Mouse (Mus musculus) right cerebral cortex, postnatal 25 days (tissue): Measurements from ENCODE around the gene Ap3b1.

Source experiments
- DNase-seq: peaks from one replicate; pipeline ENCODE4 v3.0.0; 2022

Gene Ap3b1

DNA sequence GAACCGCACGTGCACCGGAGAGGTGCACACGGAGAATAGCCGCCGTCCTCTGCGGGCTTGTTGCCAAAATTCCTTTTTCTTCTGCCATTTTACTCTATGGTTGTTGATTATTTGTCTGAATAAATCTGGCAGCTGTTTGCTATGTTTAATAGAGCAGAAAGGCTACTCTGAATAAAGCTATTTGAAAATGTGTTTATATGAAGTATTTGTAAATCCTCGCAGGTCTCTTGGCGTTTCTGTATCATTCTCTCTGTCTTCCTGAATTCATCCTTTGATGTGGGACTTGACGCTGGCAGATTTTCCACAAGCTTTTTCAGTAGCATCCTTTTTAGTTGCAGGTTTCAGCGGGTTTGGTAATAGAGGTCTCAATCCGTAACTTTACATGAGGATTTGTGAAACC, 185.5 kb downstream of the Ap3b1 start:
- no peak for DNase-seq

DNA sequence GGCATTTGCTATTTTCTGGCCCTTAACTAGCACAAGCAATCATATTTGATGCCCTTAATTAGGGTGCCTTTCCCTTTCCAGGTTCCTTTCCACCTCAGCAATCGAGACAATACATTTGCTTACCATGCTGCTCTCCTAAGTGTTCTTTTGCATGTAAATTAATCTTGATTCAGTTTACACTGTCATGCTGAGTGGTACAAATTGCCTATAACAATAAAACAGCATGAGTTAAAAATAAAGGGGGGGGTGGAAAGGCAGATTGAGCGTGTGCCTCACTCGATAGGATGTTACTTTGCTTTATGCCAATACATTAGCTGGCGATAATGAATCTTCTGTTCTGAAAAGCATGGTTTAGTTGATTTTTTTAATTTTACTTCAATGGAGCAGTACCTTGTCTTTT, 187.0 kb downstream of the Ap3b1 start:
- no peak for DNase-seq

DNA sequence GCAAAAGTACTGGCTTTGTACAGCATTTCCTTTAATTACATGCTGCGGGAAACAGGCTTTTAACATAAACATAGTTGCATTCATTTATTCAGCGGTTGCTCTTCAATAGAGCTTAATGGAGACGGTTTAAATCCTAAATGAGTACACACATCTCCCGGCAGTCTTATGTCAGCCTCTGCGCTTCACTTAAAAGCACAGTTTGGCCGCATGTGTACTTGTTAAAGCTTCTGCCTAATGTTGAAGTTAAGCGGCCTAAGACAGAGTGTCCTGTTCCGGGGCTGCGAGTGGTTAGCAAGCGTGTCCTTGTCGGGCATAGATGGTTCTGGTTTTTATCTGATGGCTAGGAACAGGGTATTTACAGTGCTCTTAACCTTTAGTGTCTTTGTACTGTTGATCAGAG, 187.5 kb downstream of the Ap3b1 start:
- no peak for DNase-seq

DNA sequence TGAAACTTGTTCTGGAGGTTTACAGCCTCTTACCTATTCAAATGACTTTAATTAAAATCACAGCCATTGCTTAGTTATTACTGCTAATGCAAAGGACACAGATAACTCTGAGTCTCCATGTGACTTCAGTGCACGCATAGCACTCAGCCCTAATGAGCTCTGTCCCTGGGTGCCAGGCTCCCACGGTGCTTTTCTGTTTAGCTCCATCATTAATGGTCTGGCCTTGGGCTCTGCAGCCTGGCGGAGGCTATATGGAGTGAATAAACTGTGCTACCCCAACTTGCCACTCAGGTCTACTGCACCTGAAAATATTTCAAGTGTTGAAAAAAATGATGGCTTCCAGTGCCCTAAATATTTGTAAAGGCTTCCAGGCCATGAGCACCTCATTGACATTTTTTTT, 190.8 kb downstream of the Ap3b1 start:
- no peak for DNase-seq

DNA sequence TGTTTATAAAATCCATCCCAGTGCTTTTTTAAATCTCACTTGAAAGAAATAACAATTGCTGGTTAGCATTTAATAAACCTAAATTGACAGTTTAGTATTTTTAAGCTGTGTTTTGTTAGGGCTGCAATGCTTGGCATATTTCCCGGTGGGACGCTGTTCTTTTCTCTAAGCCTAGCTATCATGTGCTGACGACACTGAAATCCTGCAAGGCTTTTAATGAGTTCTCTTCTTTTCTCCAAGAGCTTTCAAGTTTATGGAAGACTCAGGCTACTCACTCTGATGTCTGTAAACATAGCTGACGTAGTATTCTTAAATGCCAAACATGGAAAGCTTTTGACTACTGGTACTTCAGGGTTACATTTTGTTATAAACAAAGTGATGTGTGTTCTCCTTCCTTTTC, 191.3 kb downstream of the Ap3b1 start:
- DNase-seq: no peak

DNA sequence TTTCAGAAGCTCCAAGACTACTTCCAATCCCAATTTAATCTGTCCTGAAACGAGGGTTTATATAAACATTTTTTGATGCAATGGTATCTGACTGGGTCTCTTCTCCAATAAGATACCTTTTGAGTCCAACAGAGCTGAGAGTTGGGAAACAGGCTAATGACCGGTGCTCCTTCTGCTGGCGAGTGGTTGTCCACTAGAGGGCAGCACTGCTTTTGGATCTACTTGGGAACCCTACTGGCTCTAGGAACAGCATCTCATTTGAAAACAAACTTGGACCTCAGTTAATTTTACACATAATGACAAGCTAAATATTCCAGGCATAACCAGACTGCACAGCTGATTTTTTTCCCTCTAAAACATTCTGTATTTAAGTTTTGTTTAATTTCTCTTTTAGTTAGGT, 201.3 kb downstream of the Ap3b1 start:
- peak; percentile 75 for DNase-seq

DNA sequence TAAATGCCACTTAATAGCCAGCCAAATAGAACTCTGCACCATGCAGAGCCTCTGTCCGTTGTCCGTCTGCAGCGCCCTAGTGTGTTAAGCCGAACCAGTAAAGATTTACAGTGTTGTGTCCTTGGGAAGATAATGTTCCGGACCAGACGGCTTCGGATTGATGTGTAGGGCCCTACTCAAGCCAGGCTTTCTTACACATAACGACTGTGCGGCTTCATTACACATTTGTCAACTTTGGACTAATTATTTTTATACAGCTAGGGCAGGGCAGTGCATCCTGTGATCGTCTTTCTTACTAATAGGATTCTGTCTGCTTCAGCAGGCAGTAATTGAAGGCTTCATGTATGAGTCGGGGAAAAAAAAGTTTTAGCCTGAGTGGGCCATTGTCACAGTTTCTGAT, 202.1 kb downstream of the Ap3b1 start:
- DNase-seq: no peak

DNA sequence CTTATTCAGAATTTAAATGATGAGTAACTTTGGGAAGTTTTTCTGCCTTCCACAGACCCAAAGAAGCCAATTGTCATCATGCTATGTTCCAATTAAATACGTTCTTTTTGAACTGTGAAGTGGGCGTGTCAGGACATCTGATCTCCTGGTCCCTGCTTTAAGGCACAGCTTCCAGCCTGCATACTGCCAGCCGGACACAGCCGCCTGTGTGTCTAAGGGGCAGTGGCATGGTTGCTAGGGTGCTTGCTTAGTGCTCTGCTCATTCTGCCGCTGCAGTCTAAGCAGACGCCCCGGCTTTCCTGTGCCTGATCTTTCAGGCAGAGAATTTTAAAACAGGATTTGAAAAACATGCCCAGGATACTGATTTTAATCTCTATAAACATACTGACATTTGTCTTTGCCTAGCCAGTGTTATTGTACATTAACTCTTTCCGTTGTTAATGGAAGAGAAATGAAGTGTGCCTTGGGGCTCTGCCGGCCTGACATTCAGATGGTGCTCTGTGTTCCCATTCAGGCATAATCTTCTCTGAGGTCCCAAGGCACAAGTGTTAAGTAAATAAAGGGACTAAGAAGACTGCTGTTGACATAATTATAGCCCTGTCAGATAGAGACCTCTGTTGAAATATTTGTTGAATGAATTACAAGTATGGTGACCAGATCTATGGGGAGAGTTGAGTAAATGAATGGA, 204.0 kb downstream of the Ap3b1 start:
- no peak for DNase-seq

DNA sequence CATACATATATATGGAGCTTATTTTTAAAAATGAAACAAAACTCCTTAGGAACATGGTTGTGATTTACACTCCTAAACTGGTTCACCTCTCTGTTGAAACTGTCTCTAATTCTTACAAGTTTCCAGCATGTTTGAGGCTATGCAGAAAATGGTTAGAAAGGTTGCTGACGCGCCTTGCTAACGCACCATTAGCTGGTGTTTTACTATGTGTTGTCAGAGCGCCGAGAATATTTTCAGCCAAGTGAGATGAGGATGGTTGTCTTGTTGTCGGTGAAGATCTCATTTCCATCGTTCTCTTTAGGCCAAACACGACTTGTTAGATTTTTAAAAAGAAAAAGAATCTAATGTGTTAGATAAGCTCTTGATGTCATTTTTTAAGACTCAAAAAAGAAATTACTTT, 205.1 kb downstream of the Ap3b1 start:
- DNase-seq: no peak

DNA sequence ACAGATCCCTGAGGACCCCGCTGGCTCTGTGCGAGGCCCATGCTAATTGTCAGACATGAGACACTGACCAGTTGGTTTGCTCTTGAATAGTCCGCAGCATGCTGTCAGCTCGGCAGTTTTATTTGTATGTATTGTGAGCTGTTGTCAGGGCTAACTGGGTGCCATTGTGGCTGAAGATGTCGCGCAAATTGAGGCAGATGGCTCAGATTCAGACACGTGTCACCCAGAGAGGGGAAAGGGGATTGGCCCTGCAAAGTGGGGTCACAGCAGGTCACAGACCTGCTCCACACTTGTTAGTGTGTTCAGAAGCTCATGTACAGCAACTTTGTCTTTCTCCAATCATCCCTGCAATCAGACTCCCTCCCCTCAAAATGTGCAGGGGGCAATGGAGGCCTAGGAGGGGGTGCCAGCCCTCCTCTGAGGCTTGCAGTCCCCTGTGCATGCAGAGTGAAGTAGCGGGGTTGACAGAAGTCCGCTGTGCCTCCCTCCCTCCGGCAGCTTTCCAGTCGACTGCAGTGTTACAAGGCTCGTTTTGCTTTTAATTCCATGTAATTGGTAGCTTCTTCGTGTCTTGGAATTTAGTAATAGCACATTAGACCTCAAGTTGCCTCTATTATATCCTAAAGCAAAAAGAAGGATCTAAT, 205.7 kb downstream of the Ap3b1 start:
- no peak for DNase-seq

DNA sequence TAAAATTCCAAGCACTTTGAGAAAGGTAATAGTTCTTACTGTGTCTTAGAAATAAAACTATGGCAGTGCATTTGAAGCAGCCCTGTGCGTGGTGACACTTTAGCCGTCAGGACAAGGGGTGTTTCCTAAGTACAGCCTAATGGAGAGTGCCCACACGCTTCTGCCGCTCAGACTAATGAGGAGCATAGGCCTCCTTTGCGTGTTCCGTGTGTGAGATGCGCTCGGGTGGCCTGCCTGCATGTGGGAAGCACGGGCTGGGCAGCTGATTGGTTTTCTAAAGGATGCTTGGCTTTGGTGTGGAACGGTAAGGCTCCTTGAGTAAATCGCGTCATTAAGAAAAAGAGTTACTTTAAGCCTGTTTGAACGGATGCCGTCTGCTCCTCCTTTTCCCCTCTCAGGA, 206.4 kb downstream of the Ap3b1 start:
- DNase-seq: no peak

DNA sequence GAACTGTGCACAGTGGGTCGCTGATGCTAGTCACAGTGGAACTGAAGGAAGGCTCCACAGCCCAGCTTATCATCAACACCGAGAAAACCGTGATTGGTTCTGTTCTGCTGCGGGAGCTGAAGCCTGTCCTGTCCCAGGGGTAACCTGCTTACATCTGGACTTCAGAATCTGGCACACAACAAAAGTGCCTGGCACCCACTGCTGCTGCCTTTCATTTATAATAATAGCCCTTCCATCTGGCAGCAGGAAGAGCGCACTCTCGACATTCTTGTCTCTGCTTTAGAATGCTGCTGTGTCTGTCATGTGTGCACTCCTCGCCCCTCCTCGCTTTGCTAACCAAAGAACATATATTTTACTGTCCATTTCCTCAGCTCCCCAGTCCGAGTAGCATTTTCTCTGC, 206.9 kb downstream of the Ap3b1 start:
- no peak for DNase-seq

DNA sequence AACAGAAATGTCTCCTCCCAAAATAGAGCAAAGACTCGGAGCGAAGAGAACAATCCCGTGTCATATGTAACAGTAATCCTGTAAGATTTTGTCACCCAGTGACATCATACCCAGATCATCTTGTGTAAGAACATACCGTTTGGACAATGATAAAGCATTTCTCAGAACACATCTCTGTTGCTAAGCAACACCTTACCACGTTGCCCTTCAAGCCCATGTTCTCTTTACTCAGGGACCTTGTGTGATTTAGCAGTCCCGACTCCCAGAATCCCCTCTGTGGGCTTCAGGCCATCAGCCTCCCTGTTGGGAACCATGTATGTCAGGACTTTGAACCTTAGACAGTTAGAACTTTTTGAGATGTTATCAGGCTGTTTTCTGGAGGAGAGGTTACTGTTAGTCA, 209.0 kb downstream of the Ap3b1 start:
- no peak for DNase-seq

DNA sequence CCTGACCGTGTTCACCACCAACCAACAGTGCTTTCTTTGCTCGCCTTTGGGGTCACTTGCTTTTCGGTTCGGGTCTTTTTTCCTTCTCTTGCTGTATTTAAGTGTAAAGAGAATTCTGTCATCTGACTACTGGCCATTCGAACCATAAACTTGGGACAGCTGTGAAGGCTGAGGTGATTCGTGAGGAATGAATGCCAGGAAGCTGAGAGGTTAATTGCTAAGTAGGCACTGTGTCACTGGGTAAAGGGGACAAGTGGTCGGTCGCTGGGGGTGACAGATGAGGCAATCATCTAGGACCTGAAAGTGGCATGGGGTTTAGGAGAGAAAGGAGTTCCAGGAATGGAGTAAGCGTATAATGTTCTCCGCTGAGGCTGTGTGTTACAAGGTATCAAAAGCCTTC, 212.2 kb downstream of the Ap3b1 start:
- DNase-seq: no peak

DNA sequence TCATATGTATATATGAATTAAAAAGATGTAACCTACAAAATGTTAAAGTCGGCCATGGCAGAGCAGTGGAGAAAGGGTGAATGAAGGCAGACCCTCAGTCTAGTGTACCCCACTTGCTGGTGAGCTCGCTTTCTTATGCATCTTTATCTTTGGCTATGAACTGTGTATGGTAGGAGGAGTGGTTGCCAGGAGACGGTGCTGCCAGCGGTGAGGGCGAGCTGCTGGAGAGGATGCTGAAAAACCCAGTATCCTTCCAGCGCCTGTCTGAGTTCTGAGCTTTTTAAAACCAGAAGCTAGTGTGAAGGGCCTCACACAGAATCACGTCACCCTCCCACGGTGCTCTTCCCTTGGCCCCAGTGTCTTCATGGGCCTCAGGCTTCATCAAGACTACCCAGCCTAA, 214.6 kb downstream of the Ap3b1 start:
- DNase-seq: peak; percentile 52

DNA sequence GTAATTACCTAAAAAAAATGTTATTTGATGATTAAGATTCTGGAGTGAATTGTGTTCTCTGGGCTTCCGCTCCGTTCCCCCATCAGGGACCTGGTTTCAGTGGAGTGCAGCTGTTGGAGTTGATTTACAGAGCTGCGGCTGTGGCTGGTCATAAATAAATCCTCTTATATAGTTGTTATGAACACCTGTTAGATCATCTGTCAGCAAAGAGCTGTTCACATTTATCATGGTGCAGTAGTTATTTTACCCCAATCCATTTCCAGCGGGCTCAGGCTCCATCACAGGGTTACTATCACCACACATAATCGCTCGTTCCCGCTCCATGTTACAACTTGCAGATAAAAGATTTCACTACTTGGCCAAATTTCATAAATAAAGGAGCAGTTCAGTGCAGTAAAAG, 215.1 kb downstream of the Ap3b1 start:
- DNase-seq: no peak

DNA sequence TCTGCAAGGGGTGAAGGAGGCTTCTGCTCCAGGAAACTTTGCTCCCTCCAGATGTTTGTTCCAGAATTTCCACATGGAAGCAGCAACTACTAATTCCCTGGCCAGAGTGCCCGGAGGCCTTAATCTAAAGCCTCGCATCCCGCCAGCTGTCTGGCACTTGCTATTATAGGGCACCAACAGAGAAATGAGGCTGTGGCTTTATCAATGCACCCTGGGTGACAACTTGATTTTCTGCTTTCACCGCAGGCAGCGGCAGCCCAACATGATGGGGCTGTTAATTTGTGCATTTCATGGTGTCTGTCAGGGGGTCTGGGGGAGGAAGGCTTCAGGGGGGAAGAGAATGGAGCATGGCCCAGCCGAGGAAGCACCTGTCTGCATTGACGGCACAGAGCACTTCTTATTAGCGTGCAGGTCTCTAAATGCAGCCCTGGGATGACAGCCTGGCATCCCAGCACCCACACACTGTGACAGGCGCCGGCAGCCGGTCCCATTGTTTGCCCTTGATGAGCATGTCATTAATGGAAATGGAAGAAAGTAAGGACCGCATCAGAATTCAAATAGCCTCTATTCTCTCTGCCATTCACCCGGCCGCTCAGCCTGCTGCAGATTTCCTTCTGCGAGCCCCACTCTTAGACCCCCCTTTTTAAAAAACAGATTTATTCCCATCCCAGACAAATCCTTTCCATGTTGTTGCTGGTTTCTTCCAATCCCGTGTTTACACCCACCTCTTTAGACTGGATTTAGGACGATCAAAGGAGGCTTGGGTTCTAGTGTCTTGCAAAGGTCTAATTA, 217.0 kb downstream of the Ap3b1 start:
- DNase-seq: no peak

DNA sequence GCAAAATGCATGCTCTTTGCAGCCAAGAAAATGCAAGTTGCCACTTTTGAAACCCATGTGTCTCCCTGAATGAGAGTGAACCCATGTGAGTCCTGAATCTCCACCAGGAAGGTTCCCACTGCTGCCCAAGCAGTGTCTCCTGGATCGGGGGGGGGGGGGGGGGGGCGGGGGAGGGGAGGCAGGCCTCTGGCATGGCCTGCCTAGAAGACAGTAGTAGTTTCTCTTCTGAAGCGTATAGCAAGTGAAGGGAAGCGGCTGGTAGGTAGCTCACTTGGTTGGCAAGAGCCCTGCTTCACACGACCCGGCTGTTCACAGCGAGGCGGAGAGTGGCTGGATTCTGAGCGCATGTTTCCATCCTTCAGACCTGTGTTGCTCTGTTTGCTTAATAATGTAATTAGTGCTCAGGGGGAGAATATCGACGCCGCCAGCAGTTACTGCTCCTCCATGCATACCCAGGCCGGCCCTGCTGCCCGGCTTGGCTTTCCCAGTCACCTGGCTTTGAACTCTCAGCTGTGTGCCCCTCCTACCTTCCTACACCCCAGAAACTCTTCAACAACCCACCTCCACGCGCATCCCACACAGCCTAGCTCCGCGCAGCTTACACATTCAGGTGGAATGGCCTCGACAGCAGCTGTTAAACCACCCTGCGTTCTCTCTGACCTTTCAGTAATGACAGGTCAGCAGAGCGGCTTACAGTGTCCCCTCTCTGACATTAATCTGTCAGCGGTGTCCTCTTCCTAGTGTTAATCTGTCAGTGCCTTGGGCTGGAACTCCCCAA, 217.8 kb downstream of the Ap3b1 start:
- no peak for DNase-seq

DNA sequence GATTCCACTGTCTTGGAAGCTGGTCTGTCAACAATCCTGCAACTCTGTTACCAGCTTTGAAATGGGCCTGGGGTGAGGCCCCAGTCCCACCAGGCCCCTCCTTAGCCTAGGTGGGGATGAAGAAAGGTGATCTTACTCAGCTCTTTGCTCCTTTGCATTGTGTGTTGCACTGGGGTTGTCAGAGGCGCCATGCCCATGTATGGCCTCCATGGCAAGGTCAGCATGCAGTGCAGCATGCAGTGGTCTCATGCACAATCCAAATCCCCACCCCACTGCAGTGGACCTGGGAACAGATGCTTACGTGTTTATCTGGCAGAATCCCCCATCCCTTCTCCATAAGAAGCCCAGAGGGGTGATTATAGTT, 218.4 kb downstream of the Ap3b1 start:
- no peak for DNase-seq

DNA sequence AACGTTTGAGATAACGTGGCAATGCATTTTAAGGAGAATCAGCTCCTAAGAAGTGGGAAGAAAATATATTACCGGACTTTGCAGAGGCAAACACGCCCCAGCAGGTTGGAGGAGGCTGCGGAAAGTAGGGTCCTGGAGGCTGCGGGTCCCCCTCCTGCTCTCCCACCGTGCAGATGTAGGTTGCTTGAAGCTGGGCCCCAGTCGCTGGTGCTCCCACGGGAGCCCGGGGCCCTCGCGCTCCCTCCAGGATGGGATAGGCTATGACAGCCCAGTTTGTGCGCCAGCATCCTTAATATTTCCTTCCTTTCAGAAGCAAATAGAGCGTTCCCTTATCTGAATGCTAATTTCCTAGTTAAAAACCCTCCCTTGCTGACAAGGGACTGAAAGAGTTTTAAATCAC, 236.5 kb downstream of the Ap3b1 start:
- DNase-seq: no peak

DNA sequence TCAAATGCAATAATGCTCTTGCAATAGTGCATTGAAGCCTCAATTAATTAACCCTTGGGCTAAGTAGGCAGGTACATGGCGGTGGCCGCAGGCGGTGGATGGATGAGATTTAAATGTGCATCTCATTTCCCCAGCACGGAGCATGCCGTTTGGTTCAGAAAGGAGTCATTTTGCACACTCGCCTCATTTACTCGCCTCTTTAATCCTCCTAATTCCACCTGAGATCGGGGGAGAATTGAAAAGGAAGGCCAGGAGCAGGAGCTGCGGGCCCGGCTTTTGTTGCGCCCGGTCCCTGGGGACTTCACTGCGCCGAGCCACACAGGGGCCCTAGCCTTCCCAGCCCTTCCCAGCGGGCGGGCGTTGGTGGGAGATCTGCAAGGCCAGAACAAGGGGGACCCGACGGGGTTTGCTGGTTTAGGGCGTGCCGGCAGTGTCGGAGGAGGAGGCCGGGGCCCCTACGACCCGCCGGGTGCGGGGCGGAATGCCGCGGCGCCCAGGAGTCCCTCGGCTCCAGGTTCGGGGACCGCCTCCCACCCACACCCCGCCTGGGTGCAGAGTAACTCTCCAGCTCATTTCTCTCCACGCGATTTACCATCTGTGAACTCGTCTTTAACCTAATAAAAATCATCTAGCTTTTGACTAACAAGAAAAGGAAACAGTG, 237.1 kb downstream of the Ap3b1 start:
- no peak for DNase-seq

DNA sequence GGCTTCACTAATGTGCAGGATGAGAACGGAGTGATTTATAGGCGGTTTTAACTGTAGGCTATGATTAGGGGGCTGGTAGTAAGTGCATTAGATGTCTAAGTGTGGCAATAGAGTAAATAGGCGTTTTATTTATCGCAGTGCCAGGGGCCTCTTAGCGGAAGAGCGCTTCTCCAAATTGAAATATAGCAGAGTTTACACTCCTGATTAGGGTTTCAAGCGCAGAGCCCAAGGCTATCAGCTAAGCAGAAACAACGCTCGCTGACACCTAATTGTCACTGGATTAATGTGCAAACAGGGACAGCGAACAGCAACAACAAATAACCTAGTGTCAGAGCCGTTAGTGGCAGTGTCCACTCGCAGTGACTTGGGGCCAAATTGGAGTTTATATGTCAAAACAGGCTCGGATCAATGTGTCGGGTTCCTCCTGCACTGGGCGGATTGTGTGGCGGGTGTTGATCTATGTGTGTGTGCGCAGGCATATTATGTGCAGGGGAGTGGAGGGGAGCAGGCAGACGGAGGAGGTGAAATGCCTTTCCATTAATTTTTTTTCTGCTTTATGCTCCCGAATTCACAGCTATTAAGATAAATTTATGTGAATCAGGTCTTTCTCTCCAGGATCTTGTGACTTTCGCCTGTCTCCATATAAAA, 237.8 kb downstream of the Ap3b1 start:
- no peak for DNase-seq

DNA sequence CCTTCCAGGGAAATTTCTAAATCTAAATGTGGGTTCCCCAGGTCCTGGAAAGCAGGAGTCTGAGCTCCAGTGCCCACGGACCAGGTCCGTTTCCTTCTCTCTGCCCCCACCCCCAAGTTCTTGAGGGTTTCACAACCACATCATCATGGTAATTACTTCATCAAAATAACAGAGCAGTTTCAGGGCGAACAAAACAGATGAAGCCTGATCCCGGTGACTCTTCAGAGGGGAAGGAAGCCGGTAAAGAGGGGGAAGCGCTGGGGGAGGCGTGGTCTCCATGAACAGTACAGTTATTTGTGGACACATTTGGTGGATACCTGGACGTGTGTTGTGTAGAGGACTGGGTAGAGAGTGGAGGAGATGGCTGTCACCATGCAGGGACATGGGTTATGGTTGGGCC, 241.0 kb downstream of the Ap3b1 start:
- no peak for DNase-seq
